Mouse (Mus musculus) heart, embryonic 12.5 days (tissue): ENCODE measurements around the gene Atp6v0a2. TPM values are rescaled to one million over a fixed set of nuclear protein-coding genes. Genes with fewer than 3 reads are reported as not detected.

Experiments used
- ATAC-seq: fragments of 200-750 bp; cut with Nextera tagmentation; 2 replicates; pipeline ENCODE4 v1.8.0; 2017; ENCODE audit warnings: moderate TSS enrichment, moderate library complexity; ENCODE audit not compliant: insufficient number of reproducible peaks, low FRiP score
- H3K27ac ChIP-seq: fragments of 300-500 bp; sonication (generic); 2 replicates; pipeline ENCODE4 v1.5.1; 2016; ENCODE audit warnings: mild to moderate bottlenecking, moderate library complexity; ENCODE audit not compliant: poor library complexity, severe bottlenecking
- H3K27me3 ChIP-seq: fragments of 300-500 bp; sonication (generic); replicated peaks from 2 replicates; pipeline ENCODE4 v1.6.1; 2016; ENCODE audit warnings: mild to moderate bottlenecking, moderate library complexity
- H3K36me3 ChIP-seq: fragments of 300-500 bp; sonication (generic); 2 replicates; pipeline ENCODE4 v1.6.1; 2016; ENCODE audit warnings: mild to moderate bottlenecking, moderate library complexity
- H3K4me1 ChIP-seq: fragments of 300-500 bp; sonication (generic); replicated peaks from 2 replicates; pipeline ENCODE4 v1.6.1; 2016; ENCODE audit warnings: mild to moderate bottlenecking
- H3K4me2 ChIP-seq: fragments of 300-500 bp; sonication (generic); 2 replicates; pipeline ENCODE4 v1.6.1; 2016; ENCODE audit warnings: mild to moderate bottlenecking, moderate library complexity
- H3K4me3 ChIP-seq: fragments of 300-500 bp; sonication (generic); 2 replicates; pipeline ENCODE4 v1.5.1; 2016; ENCODE audit warnings: mild to moderate bottlenecking
- H3K9ac ChIP-seq: fragments of 300-500 bp; sonication (generic); 2 replicates; pipeline ENCODE4 v1.6.1; 2016; ENCODE audit warnings: mild to moderate bottlenecking, moderate library complexity
- H3K9me3 ChIP-seq: fragments of 300-500 bp; sonication (generic); replicated peaks from 2 replicates; pipeline ENCODE4 v1.6.1; 2016; ENCODE audit warnings: mild to moderate bottlenecking, moderate library complexity
- WGBS: fragments of 180-500 bp; shearing (Covaris S2); methylation state at CpG from one replicate; pipeline ENCODE4 v1.1.7; 2016; 5-methylcytosine and 5-hydroxymethylcytosine counted together
- polyA plus RNA-seq: library from polyadenylated mRNA; unstranded; fragments of >200 nt; fragmentation: Nextera tagmentation; extraction: Ambion mirVana; gene quantifications from 2 replicates; pipeline ENCODE4 v1.2.1, GENCODE M21; 2016

The Atp6v0a2 gene
- polyA plus RNA-seq, 1 experiment from 2014 or later, result 41.0 TPM

- 87% methylated on average over 3 of the region's 3 CpGs for WGBS
Observed at GRCm38 (mm10) chr5:124743841-124744240, 115.5 kb downstream of the Atp6v0a2 start.

GRCm38 (mm10) chr5:124746220-124746619 lies 117.8 kb downstream of the Atp6v0a2 start:
- 85% methylated on average over 15 of the region's 15 CpGs for WGBS
- Histone ChIP-seq H3K4me2 (no peak overlapping the region), H3K27me3 (no peaks in the 10 kb centered on the region), H3K36me3 (no peaks in the 10 kb centered on the region), H3K4me3 (no peak overlapping the region), H3K9me3 (peaks cover 6% of the 10 kb centered on the region), H3K27ac (no peak overlapping the region), H3K4me1 (no peaks in the 10 kb centered on the region), H3K9ac (no peak overlapping the region)
- no peak for ATAC-seq

More at GRCm38 (mm10) chr5:124743841-124744240, 115.5 kb downstream of the Atp6v0a2 start:
- ATAC-seq, result no peak
- no peak overlapping the region for H3K27ac ChIP-seq
- H3K4me2 ChIP-seq, result no peak overlapping the region
- H3K27me3 ChIP-seq, result no peaks in the 10 kb centered on the region
- no peak overlapping the region for H3K9ac ChIP-seq
- H3K9me3 ChIP-seq, result peaks cover 11% of the 10 kb centered on the region
- no peak overlapping the region for H3K4me3 ChIP-seq
- no peaks in the 10 kb centered on the region for H3K4me1 ChIP-seq
- no peaks in the 10 kb centered on the region for H3K36me3 ChIP-seq

- Histone ChIP-seq H3K9me3 (no peaks in the 10 kb centered on the region), H3K27me3 (no peaks in the 10 kb centered on the region), H3K27ac (no peak overlapping the region), H3K4me2 (no peak overlapping the region), H3K4me1 (no peaks in the 10 kb centered on the region), H3K4me3 (no peak overlapping the region), H3K9ac (no peak overlapping the region), H3K36me3 (no peaks in the 10 kb centered on the region)
- ATAC-seq, result no peak
- WGBS, result 76% methylated on average over 18 of the region's 18 CpGs
Observed at GRCm38 (mm10) chr5:124748296-124748695, 119.9 kb downstream of the Atp6v0a2 start.

GRCm38 (mm10) chr5:124751656-124752055 lies 123.3 kb downstream of the Atp6v0a2 start:
- no peaks in the 10 kb centered on the region for H3K9me3 ChIP-seq

GRCm38 (mm10) chr5:124761011-124761410 lies 132.6 kb downstream of the Atp6v0a2 start:
- H3K9me3 ChIP-seq, result peaks cover 7% of the 10 kb centered on the region
- H3K27ac ChIP-seq, result no peak overlapping the region
- H3K4me2 ChIP-seq, result no peak overlapping the region
- no peak for ATAC-seq
- H3K27me3 ChIP-seq, result no peaks in the 10 kb centered on the region; the same call in none of the 2 replicates
- no peaks in the 10 kb centered on the region for H3K36me3 ChIP-seq
- H3K9ac ChIP-seq, result no peak overlapping the region
- 52% methylated on average over 18 of the region's 18 CpGs for whole genome bisulfite sequencing
- no peak overlapping the region for H3K4me3 ChIP-seq
- no peaks in the 10 kb centered on the region for H3K4me1 ChIP-seq

More at GRCm38 (mm10) chr5:124751656-124752055, 123.3 kb downstream of the Atp6v0a2 start:
- no peak for ATAC-seq
- H3K9ac ChIP-seq, result no peak overlapping the region
- no peaks in the 10 kb centered on the region for H3K27me3 ChIP-seq
- no peak overlapping the region for H3K4me3 ChIP-seq
- H3K4me1 ChIP-seq, result no peaks in the 10 kb centered on the region
- H3K27ac ChIP-seq, result no peak overlapping the region
- no peaks in the 10 kb centered on the region for H3K36me3 ChIP-seq
- no peak overlapping the region for H3K4me2 ChIP-seq
- WGBS, result 85% methylated on average over 9 of the region's 9 CpGs

- Histone ChIP-seq H3K36me3 (no peaks in the 10 kb centered on the region), H3K27ac (no peak overlapping the region), H3K4me1 (no peaks in the 10 kb centered on the region), H3K9ac (no peak overlapping the region), H3K9me3 (peaks cover 7% of the 10 kb centered on the region), H3K27me3 (no peaks in the 10 kb centered on the region; the same call in none of the 2 replicates), H3K4me3 (no peak overlapping the region), H3K4me2 (no peak overlapping the region)
- no peak for ATAC-seq
- WGBS, result 76% methylated on average over 1 of the region's 1 CpGs
Observed at GRCm38 (mm10) chr5:124761787-124762186, 133.4 kb downstream of the Atp6v0a2 start.

Other genes with a start within 250 kb of the Atp6v0a2 start
- 71.8 and 75.3 TPM in 2 replicates for gene Sbno1, start 202.6 kb upstream of the Atp6v0a2 start, polyA plus RNA-seq
- 81.1 and 85.4 TPM in 2 replicates for gene Kmt5a, start 188.6 kb upstream of the Atp6v0a2 start, polyA plus RNA-seq
- gene Rilpl2, start 150.2 kb upstream of the Atp6v0a2 start, polyA plus RNA-seq, result 13.5 and 13.6 TPM in 2 replicates
- gene Snrnp35, start 145.4 kb upstream of the Atp6v0a2 start, polyA plus RNA-seq, result 23.9 and 24.0 TPM in 2 replicates
- gene Rilpl1, start 97.2 kb upstream of the Atp6v0a2 start, polyA plus RNA-seq, result 27.6 and 29.8 TPM in 2 replicates
- 490 and 502 TPM in 2 replicates for gene Tmed2, start 87.9 kb upstream of the Atp6v0a2 start, polyA plus RNA-seq
- gene Ddx55, start 75.7 kb upstream of the Atp6v0a2 start, polyA plus RNA-seq, result 8.5 and 8.6 TPM in 2 replicates
- 61.7 and 61.8 TPM in 2 replicates for gene Eif2b1, start 49.4 kb upstream of the Atp6v0a2 start, polyA plus RNA-seq
- 36.9 and 45.3 TPM in 2 replicates for gene Gtf2h3, start 49.4 kb upstream of the Atp6v0a2 start, polyA plus RNA-seq
- 0.04 TPM in 2 replicates for gene Dnah10, start 96.5 kb downstream of the Atp6v0a2 start, polyA plus RNA-seq
- 4.4 and 5.1 TPM in 2 replicates for gene Ccdc92, start 233.8 kb downstream of the Atp6v0a2 start, polyA plus RNA-seq
- gene Zfp664, start 234.1 kb downstream of the Atp6v0a2 start, polyA plus RNA-seq, result 55.4 and 62.2 TPM in 2 replicates